ENCODE assay signal across 8 mouse cellular contexts in genomic region chr8:123478456-123479218, GRCm38 (mm10). TPM values are rescaled to one million over a fixed set of nuclear protein-coding genes. Genes with fewer than 3 reads are reported as not detected.
DNase-seq lines count a peak whose midpoint lies in the region; ATAC-seq lines count a peak whose summit lies in the region.

No protein-coding gene starts in this region.

- H3K4me1 ChIP-seq in forebrain, embryonic 11.5 days (replicated peaks; ENCODE audit: control insufficient read depth, insufficient read depth, low read length) = peaks cover 2% of the 10 kb centered on the region; the same call in 1 of the 2 replicates
- H3K4me1 ChIP-seq in liver, embryonic 11.5 days (replicated peaks; ENCODE audit: control insufficient read depth, insufficient read depth, low read length) = peaks cover 19% of the 10 kb centered on the region

- peak; percentile 19 for DNase-seq in layer of hippocampus, adult 11-12 months (ENCODE audit: low spot score)
- DNase-seq in layer of hippocampus, adult 9-11 months = no peak
- DNase-seq in adipocyte (ENCODE audit: low spot score) = peak; percentile 34
- peak; percentile 50 for DNase-seq in forebrain, embryonic 11.5 days (ENCODE audit: low spot score)
- no peak for DNase-seq in liver, embryonic 11.5 days (ENCODE audit: low spot score)
- DNase-seq in neural tube, embryonic 10.5 days (ENCODE audit: extremely low spot score, low spot score) = peak; percentile 30
- DNase-seq in urinary bladder, postnatal 14 days (ENCODE audit: low spot score) = no peak
- DNase-seq in thymus, postnatal 0 days (ENCODE audit: low spot score) = no peak

- H3K36me3 ChIP-seq in forebrain, embryonic 11.5 days (ENCODE audit: control insufficient read depth, insufficient read depth, low read length) = peaks cover 5% of the 10 kb centered on the region; the same call in 1 of the 2 replicates
- peaks cover 9% of the 10 kb centered on the region; the same call in 1 of the 2 replicates for H3K36me3 ChIP-seq in liver, embryonic 11.5 days (ENCODE audit: control insufficient read depth, insufficient read depth, low read length)

- no peak overlapping the region; the same call in 1 of the 2 replicates for H3K27ac ChIP-seq in forebrain, embryonic 11.5 days (ENCODE audit: low read depth, low read length)
- peak overlapping the region; percentile 95 for H3K27ac ChIP-seq in liver, embryonic 11.5 days (ENCODE audit: low read depth, low read length)

- no peaks in the 10 kb centered on the region for H3K27me3 ChIP-seq in forebrain, embryonic 11.5 days (ENCODE audit: control insufficient read depth, insufficient read depth, low read length)
- no peaks in the 10 kb centered on the region for H3K27me3 ChIP-seq in liver, embryonic 11.5 days (replicated peaks; ENCODE audit: control insufficient read depth, insufficient read depth, low read length)

- peak overlapping the region; percentile 70 for H3K4me3 ChIP-seq in forebrain, embryonic 11.5 days (ENCODE audit: low read depth, low read length)
- H3K4me3 ChIP-seq in liver, embryonic 11.5 days (ENCODE audit: low read depth, low read length) = peak overlapping the region; percentile 85

- no peaks in the 10 kb centered on the region for H3K9me3 ChIP-seq in forebrain, embryonic 11.5 days (ENCODE audit: control insufficient read depth, low read length)
- H3K9me3 ChIP-seq in liver, embryonic 11.5 days (ENCODE audit: control insufficient read depth, low read length) = no peaks in the 10 kb centered on the region

- peak overlapping the region; percentile 83 for H3K9ac ChIP-seq in forebrain, embryonic 11.5 days (ENCODE audit: low read length)
- peak overlapping the region; percentile 90 for H3K9ac ChIP-seq in liver, embryonic 11.5 days (ENCODE audit: low read depth, low read length)

- no peak for ATAC-seq in forebrain, embryonic 11.5 days (replicated peaks; ENCODE audit: low FRiP score)
- ATAC-seq in liver, embryonic 11.5 days (replicated peaks; ENCODE audit: low FRiP score) = 0 out of 2 replicates have a peak, but pooled peaks have one; percentile 9

- 36% methylated on average over 16 of the region's 16 CpGs for WGBS in forebrain, embryonic 11.5 days
- WGBS in liver, embryonic 11.5 days = 32% methylated on average over 16 of the region's 16 CpGs

- H3K4me2 ChIP-seq in forebrain, embryonic 11.5 days (ENCODE audit: low read depth, low read length, severe bottlenecking) = peak overlapping the region; percentile 81
- peak overlapping the region; percentile 97 for H3K4me2 ChIP-seq in liver, embryonic 11.5 days

RNA-seq across cellular contexts. Expression of gene Afg3l1, which starts 0.9 kb away (rescaled TPM):
- 44.3 and 51.0 TPM in 2 replicates for polyA plus RNA-seq in forebrain, embryonic 11.5 days (2014; fragmentation: Nextera tagmentation; extraction: Ambion mirVana)
- 42.2 and 43.0 TPM in 2 replicates for polyA plus RNA-seq in liver, embryonic 11.5 days (2014; fragmentation: Nextera tagmentation; extraction: Ambion mirVana)
- polyA plus RNA-seq in thymus, postnatal 0 days (2015; fragmentation: Nextera tagmentation; extraction: Ambion mirVana) = 37.1 and 47.2 TPM in 2 replicates

RNA-seq across cellular contexts. Expression of gene Dbndd1, which starts 36.6 kb away (rescaled TPM):
- polyA plus RNA-seq in forebrain, embryonic 11.5 days (2014; fragmentation: Nextera tagmentation; extraction: Ambion mirVana) = 24.0 and 27.5 TPM in 2 replicates
- 1.5 and 1.6 TPM in 2 replicates for polyA plus RNA-seq in liver, embryonic 11.5 days (2014; fragmentation: Nextera tagmentation; extraction: Ambion mirVana)
- 1.4 and 1.8 TPM in 2 replicates for polyA plus RNA-seq in thymus, postnatal 0 days (2015; fragmentation: Nextera tagmentation; extraction: Ambion mirVana)

RNA-seq across cellular contexts. Expression of gene Gas8, which starts 40.0 kb away (rescaled TPM):
- polyA plus RNA-seq in forebrain, embryonic 11.5 days (2014; fragmentation: Nextera tagmentation; extraction: Ambion mirVana) = 41.8 and 42.1 TPM in 2 replicates
- polyA plus RNA-seq in liver, embryonic 11.5 days (2014; fragmentation: Nextera tagmentation; extraction: Ambion mirVana) = 13.7 and 15.5 TPM in 2 replicates
- 13.4 and 13.8 TPM in 2 replicates for polyA plus RNA-seq in thymus, postnatal 0 days (2015; fragmentation: Nextera tagmentation; extraction: Ambion mirVana)

RNA-seq across cellular contexts. Expression of gene Def8, which starts 55.3 kb away (rescaled TPM):
- polyA plus RNA-seq in forebrain, embryonic 11.5 days (2014; fragmentation: Nextera tagmentation; extraction: Ambion mirVana) = 46.3 and 48.1 TPM in 2 replicates
- polyA plus RNA-seq in liver, embryonic 11.5 days (2014; fragmentation: Nextera tagmentation; extraction: Ambion mirVana) = 27.0 and 32.7 TPM in 2 replicates
- 21.3 and 24.0 TPM in 2 replicates for polyA plus RNA-seq in thymus, postnatal 0 days (2015; fragmentation: Nextera tagmentation; extraction: Ambion mirVana)

Comparison
In these comparisons a context has a peak if more than half of its experiments do, and no peak if none do; other contexts are left out.
1. DNase-seq: peak in layer of hippocampus, adult 11-12 months (single experiment), adipocyte (single experiment), forebrain, embryonic 11.5 days (single experiment) and neural tube, embryonic 10.5 days (single experiment); none in layer of hippocampus, adult 9-11 months (single experiment), liver, embryonic 11.5 days (single experiment), urinary bladder, postnatal 14 days (single experiment) and thymus, postnatal 0 days (single experiment).